ENCODE assay signal across 11 mouse cellular contexts in genomic region chr5:64296328-64296727, GRCm38 (mm10).
A peak's percentile ranks its signal among the peaks of the same experiment; 100 is the strongest.
DNase-seq lines count a peak whose midpoint lies in the region; ATAC-seq and TF ChIP-seq lines count a peak whose summit lies in the region.
"Had no signal": no experiment of that assay in that cellular context is flagged by ENCODE, and none has a peak within 500 bp of the region (broad histone marks: within the 10 kb centered on the region; RNA-seq: fewer than 3 reads in every experiment).

No protein-coding gene starts in this region.

- H3K4me2 ChIP-seq in liver, postnatal 0 days (ENCODE audit: low read depth, low read length), result no peak overlapping the region
- no peak overlapping the region for H3K4me2 ChIP-seq in limb, embryonic 15.5 days

- no peak overlapping the region for H3K9ac ChIP-seq in liver, postnatal 0 days (replicated peaks)
- H3K9ac ChIP-seq in limb, embryonic 15.5 days, result no peak overlapping the region

- peaks cover 28% of the 10 kb centered on the region for H3K4me1 ChIP-seq in liver, postnatal 0 days (ENCODE audit: insufficient read depth)
- peaks cover 34% of the 10 kb centered on the region for H3K4me1 ChIP-seq in heart, embryonic 10.5 days
- H3K4me1 ChIP-seq in limb, embryonic 15.5 days, result peaks cover 28% of the 10 kb centered on the region

- DNase-seq in heart, adult 18-20 months, result peak; percentile 53 to 73
- DNase-seq in heart, adult 8-10 months (ENCODE audit: low spot score), result no peak
- DNase-seq in liver, postnatal 0 days, result no peak
- no peak for DNase-seq in liver
- no peak for DNase-seq in heart, embryonic 10.5 days (ENCODE audit: low spot score)
- no peak for DNase-seq in left cerebral cortex, postnatal 4 days
- DNase-seq in urinary bladder, adult 18-20 months (ENCODE audit: low spot score in 2 of 2), result no peak
- DNase-seq: adrenal gland, postnatal 14 days; cerebellum, adult 9-11 months had no signal

- peaks cover 15% of the 10 kb centered on the region for H3K36me3 ChIP-seq in liver, postnatal 0 days (replicated peaks; ENCODE audit: insufficient read depth, low read length)
- peaks cover 37% of the 10 kb centered on the region for H3K36me3 ChIP-seq in heart, embryonic 10.5 days
- H3K36me3 ChIP-seq in limb, embryonic 15.5 days, result peaks cover 11% of the 10 kb centered on the region

- no peaks in the 10 kb centered on the region for H3K27me3 ChIP-seq in liver, postnatal 0 days (ENCODE audit: insufficient read depth, low read length)
- H3K27me3 ChIP-seq in heart, embryonic 10.5 days (ENCODE audit: insufficient read depth, poor library complexity, severe bottlenecking), result no peaks in the 10 kb centered on the region
- no peaks in the 10 kb centered on the region for H3K27me3 ChIP-seq in limb, embryonic 15.5 days
- H3K27me3 ChIP-seq: Patski had no signal

- H3K27ac ChIP-seq in liver, postnatal 0 days (ENCODE audit: low read depth), result peak overlapping the region; percentile 55; the same call in 1 of the 2 replicates
- H3K27ac ChIP-seq in heart, embryonic 10.5 days, result peak overlapping the region; percentile 43
- 0 out of 2 replicates have a peak overlapping the region, but pooled peaks have one; percentile 38 for H3K27ac ChIP-seq in limb, embryonic 15.5 days

- no peak for ATAC-seq in liver, postnatal 0 days
- no peak for ATAC-seq in limb, embryonic 15.5 days (ENCODE audit: insufficient number of reproducible peaks, low FRiP score, low TSS enrichment, low read depth)
- ATAC-seq: Patski had no signal

- no peak overlapping the region for H3K4me3 ChIP-seq in liver, postnatal 0 days (ENCODE audit: low read depth, low read length)
- no peak overlapping the region for H3K4me3 ChIP-seq in heart, embryonic 10.5 days
- H3K4me3 ChIP-seq in limb, embryonic 15.5 days, result no peak overlapping the region

- H3K9me3 ChIP-seq in liver, postnatal 0 days (ENCODE audit: low read length), result no peaks in the 10 kb centered on the region
- no peaks in the 10 kb centered on the region for H3K9me3 ChIP-seq in heart, embryonic 10.5 days
- H3K9me3 ChIP-seq in limb, embryonic 15.5 days, result no peaks in the 10 kb centered on the region

- no peak for TF ChIP-seq EP300 in liver, postnatal 0 days (IDR thresholded peaks at IDR 0.05; ENCODE audit: low read depth)

- WGBS in liver, postnatal 0 days (ENCODE audit: insufficient replicate concordance), result 80% methylated on average over 7 of the region's 7 CpGs
- 78% methylated on average over 7 of the region's 7 CpGs for WGBS in heart, embryonic 10.5 days
- 77% methylated on average over 7 of the region's 7 CpGs for WGBS in limb, embryonic 15.5 days

- intact Hi-C loops in left cerebral cortex, postnatal 4 days (cut with DNase I), result loop anchor here (10.0 kb wide), 1 partner anchor 78 kb away; no protein-coding TSS in a partner anchor

- no peak for TF ChIP-seq CTCF in liver, postnatal 0 days (IDR thresholded peaks at IDR 0.05; ENCODE audit: low read depth)

Comparison
In these comparisons a context has a peak if more than half of its experiments do, and no peak if none do; other contexts are left out.
1. DNase-seq: peak in heart, adult 18-20 months (2 of 2); none in heart, adult 8-10 months (single experiment), liver, postnatal 0 days (single experiment), liver (single experiment), heart, embryonic 10.5 days (single experiment), left cerebral cortex, postnatal 4 days (single experiment) and urinary bladder, adult 18-20 months (0 of 2).
2. Peak in every context shown above with its lines, with median percentiles within 50 percentile points of each other: H3K27ac ChIP-seq.